Mouse (Mus musculus) kidney, embryonic 16.5 days (tissue): ENCODE results near the gene Fam189a1. TPM values are rescaled to one million over a fixed set of nuclear protein-coding genes. Genes with fewer than 3 reads are reported as not detected.

Experiments
- ATAC-seq: fragments of 200-750 bp; cut with Nextera tagmentation; 2 replicates; pipeline ENCODE4 v1.8.0; 2017; ENCODE audit warnings: moderate TSS enrichment; ENCODE audit not compliant: low FRiP score, low TSS enrichment
- H3K27ac ChIP-seq: fragments of 300-500 bp; sonication (generic); 2 replicates; pipeline ENCODE4 v1.5.1; 2014; ENCODE audit warnings: low read length
- H3K27me3 ChIP-seq: fragments of 300-500 bp; sonication (generic); 2 replicates; pipeline ENCODE4 v1.6.1; 2014; ENCODE audit warnings: low read length, control low read depth, mixed read lengths; ENCODE audit not compliant: insufficient read depth
- H3K36me3 ChIP-seq: fragments of 300-500 bp; sonication (generic); 2 replicates; pipeline ENCODE4 v1.6.1; 2014; ENCODE audit warnings: low read length, control low read depth, mixed read lengths; ENCODE audit not compliant: insufficient read depth
- H3K4me1 ChIP-seq: fragments of 300-500 bp; sonication (generic); 2 replicates; pipeline ENCODE4 v1.6.1; 2014; ENCODE audit warnings: low read length, control low read depth, mixed read lengths; ENCODE audit not compliant: insufficient read depth
- H3K4me2 ChIP-seq: fragments of 300-500 bp; sonication (generic); replicated peaks from 2 replicates; pipeline ENCODE4 v1.6.1; 2014; ENCODE audit warnings: low read depth, low read length
- H3K4me3 ChIP-seq: fragments of 300-500 bp; sonication (generic); 2 replicates; pipeline ENCODE4 v1.5.1; 2014; ENCODE audit warnings: mild to moderate bottlenecking, low read length
- H3K9ac ChIP-seq: fragments of 300-500 bp; sonication (generic); replicated peaks from 2 replicates; pipeline ENCODE4 v1.6.1; 2014; ENCODE audit warnings: low read length
- H3K9me3 ChIP-seq: fragments of 300-500 bp; sonication (generic); 2 replicates; pipeline ENCODE4 v1.6.1; 2016; ENCODE audit warnings: low read length, control low read depth
- WGBS: fragments of 180-500 bp; shearing (Covaris S2); extraction: QIAGEN DNeasy Blood & Tissue Kit; methylation state at CpG from one replicate; pipeline ENCODE4 v1.1.7; 2014; 5-methylcytosine and 5-hydroxymethylcytosine counted together
- microRNA-seq: library from miRNA; unstranded; fragments of <30 nt; microRNA quantifications from one replicate; pipeline ENCODE4, GENCODE M21; 2016
- polyA plus RNA-seq: library from polyadenylated mRNA; unstranded; fragments of >200 nt; fragmentation: Nextera tagmentation; extraction: Ambion mirVana; gene quantifications from 2 replicates; pipeline ENCODE4 v1.2.1, GENCODE M21; 2015

Gene Fam189a1
- polyA plus RNA-seq, 1 experiment from 2014 or later: 0.20 TPM

GRCm38 (mm10) chr7:64716286-64716685, 440.1 kb downstream of the Fam189a1 start:
- Histone ChIP-seq H3K36me3 (no peaks in the 10 kb centered on the region), H3K9me3 (no peaks in the 10 kb centered on the region), H3K4me3 (no peak overlapping the region), H3K4me1 (no peaks in the 10 kb centered on the region), H3K9ac (no peak overlapping the region), H3K27ac (no peak overlapping the region), H3K4me2 (no peak overlapping the region), H3K27me3 (no peaks in the 10 kb centered on the region)
- ATAC-seq: no peak
- 79% methylated on average over 2 of the region's 2 CpGs for WGBS

GRCm38 (mm10) chr7:64709520-64710262, 446.7 kb downstream of the Fam189a1 start:
- Histone ChIP-seq H3K27me3 (no peaks in the 10 kb centered on the region), H3K36me3 (no peaks in the 10 kb centered on the region), H3K27ac (no peak overlapping the region), H3K4me3 (no peak overlapping the region), H3K9ac (no peak overlapping the region), H3K4me2 (no peak overlapping the region), H3K4me1 (no peaks in the 10 kb centered on the region), H3K9me3 (no peaks in the 10 kb centered on the region)
- ATAC-seq: 0 out of 2 replicates have a peak, but pooled peaks have one; percentile 15
- 82% methylated on average over 13 of the region's 13 CpGs for WGBS

- H3K27ac ChIP-seq: no peak overlapping the region
- no peaks in the 10 kb centered on the region for H3K36me3 ChIP-seq
- no peaks in the 10 kb centered on the region for H3K27me3 ChIP-seq
- 83% methylated on average over 4 of the region's 4 CpGs for WGBS
- H3K9ac ChIP-seq: no peak overlapping the region
- ATAC-seq: no peak
- no peak overlapping the region for H3K4me3 ChIP-seq
- no peaks in the 10 kb centered on the region for H3K9me3 ChIP-seq
- no peak overlapping the region for H3K4me2 ChIP-seq
- H3K4me1 ChIP-seq: no peaks in the 10 kb centered on the region
These were observed 448.2 kb downstream of the Fam189a1 start for GRCm38 (mm10) chr7:64708176-64708575.

Small RNA genes lying within 50 kb of the gene (microRNA-seq; reads per million reads assigned to microRNA genes)
- not detected for gene Gm25249
